Mouse (Mus musculus): ENCODE data around the gene Ccnc.

Ccnc gene

GRCm38 (mm10) chr4:21727615-21728165 is at the start of gene Ccnc:
Gene Ccnc, plus strand, starts transcription at chr4:21727701.
- peak; percentile 90 for DNase-seq

DNA sequence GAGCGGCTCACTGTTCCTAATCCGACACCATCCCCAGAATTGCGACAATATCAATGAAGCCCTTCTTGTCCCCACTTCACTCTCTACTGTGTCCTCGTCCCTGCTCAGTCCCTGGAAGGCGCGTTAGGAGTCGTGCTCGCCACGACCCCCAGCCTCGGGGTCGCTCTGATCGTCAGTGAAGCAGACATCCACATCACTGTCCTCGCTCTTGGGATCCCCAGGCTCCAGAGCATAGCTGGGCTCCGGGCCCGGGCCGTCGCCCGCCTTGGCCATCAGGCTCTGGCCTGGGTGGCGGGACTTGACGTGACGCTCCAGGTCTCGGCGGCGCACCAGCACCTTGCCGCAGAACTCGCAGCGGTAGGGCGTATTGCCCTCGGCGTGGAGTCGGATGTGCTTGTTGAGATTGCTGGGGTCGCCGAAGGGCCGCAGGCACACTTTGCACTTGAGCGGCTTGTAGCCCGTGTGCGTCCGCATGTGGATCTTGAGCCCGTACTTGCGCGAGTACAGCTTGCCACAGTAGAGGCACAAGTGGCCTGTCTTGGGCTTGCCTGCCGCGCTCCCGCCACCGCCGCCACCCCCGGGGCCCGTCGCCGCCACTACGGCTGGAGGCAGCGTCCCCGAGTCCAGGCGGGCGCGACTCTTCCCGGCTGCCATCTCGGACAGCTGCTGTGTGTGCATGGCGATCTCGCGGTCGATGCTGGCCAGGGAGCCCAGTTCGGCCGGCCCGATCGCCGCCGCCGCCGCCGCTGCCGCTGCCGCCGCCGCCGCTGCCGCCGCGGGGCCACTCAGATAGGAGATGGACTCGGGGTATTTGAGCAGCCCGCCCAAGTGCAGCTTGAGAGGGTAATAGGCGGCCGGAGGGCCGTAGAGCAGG is 49.2 kb upstream of the Ccnc start:
- DNase-seq = no peak

DNA sequence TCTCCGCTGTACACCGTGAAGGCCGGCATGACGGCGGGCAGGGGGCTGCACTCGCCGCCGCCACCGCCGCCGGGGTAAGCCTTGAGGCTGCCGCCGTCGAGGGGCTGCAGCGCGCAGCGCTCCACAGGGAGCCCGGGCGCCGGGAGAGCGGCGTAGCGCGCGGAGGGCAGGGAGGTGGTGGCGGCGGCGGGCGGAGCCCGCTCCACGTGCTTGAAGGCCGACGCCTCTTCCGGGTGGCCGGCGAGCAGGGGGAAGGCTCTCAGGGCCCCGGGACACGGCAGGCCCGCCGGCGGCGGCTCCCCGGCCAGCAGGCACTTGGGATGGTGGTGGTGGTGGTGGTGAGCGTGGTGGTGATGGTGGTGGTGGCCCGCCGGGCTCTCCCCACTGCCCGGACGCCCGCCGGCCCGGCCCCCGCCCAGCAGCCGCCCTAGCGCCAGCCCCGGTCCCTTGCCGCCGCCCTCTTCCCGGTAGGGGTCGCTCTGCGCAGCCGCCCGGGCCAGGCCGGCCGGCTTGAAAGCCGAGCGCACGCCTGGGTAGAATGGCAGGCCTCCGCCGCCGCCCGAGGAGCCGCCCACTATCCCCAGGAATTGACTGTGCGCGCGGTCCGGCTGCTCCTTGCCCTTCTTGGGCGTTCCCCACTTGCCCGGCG is 48.4 kb upstream of the Ccnc start:
- DNase-seq = no peak

DNA sequence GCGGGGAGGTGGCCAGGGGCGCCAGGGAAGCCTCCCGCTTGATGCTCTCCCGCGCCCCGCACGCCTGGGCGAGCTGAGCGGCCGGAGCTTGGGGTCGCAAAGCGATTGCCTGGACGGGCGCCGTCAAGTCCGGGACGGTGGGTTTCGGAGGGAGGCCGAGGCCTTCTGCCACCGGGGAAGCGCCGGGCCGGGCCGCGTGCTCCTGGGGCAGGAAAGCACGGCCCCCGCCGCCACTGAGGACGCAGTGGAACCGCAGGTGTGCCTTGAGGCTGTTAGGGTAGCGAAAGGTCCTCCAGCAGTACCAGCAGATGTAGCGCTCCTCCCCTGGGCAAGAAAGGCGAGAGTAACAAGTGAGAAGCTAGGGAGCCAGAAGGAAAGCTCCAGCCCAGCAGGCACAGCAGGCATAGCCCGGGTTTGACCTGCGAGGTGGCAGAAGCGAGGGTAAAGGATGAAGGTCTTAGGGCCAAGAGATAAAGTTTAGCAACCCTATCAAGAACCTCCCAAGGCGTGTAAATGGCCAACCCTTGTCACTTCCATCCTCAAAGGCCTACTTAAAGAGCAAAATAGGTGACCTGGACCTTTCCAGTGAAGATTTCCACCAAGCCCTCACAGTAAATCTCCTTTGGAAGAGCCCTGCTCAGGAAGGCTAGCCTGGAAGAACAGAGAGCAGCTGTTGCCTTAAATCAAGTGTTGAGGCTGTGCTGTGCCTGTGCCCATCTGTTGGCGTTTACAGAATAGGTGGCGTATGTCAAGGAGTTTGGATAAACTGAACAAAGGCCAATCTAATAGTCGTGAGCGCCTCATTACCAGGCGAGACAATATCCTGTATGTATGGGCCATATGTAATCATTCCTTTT is 47.6 kb upstream of the Ccnc start:
- DNase-seq = no peak

GRCm38 (mm10) chr4:21680971-21681370 is 46.5 kb upstream of the Ccnc start:
- DNase-seq = no peak

DNA sequence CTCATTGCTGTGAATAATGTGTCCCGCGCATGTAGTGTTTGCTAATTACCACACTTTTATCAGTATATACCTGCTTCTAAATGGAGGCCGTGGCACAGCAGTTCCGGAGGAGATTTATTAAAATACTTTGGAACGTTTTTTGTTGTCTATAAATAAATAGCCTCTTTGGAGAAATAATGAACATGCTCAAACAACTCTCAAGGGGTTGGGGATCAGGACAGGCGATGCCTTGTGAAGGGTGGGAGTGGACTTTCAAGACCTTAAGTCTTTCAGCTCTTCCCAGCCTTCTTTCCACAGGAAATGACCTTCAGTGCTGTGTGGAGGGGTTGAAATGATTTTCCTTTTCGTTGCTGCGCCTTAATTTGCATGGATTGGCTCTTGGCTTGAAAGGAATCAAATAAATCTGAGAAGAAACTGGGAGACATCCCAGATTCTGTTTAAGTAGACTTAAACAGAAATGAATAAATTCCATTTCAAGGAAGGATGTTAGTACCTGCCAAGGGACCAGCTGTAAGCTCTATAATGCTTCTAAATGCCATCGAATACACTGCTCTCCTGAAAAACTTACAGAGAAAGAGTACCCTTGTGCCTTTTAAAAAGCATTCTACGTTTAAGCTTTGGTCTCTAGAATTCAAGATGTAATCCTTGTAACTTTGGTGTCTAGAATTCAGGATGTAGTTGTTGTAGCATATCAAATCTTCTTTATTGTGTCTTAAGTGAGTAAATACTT is 44.9 kb upstream of the Ccnc start:
- DNase-seq = no peak

- no peak for DNase-seq
Measured at GRCm38 (mm10) chr4:21684341-21684970, 43.0 kb upstream of the Ccnc start.

DNA sequence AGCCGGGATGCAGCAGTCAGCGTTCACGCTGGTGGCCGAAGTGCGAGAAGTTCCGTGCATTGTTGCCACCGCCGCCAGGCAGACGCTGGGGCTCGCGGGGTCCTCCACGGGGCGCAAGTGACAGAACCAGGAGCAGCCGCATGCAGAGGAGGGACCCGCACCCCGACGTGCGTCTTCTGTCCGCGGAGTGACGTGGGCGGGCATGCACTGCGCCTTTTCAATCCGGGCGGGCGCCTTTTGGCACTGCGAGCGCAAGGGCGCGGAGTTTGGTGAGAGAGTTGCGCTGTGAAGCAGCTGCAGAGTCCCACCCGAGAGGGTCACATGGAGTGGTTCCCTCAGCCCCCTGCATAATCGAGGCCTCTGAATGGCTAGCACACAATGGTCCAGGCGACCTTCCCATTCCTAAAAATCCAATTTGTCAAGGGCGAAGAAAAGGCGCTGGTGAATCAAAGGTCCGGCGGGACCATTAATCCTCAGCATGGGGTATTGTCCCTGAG is 41.9 kb upstream of the Ccnc start, which contains the start of gene Prdm13:
TSS of gene Prdm13 (minus strand) at position 369 of the 497 bp plus-strand sequence.
- no peak for DNase-seq

DNA sequence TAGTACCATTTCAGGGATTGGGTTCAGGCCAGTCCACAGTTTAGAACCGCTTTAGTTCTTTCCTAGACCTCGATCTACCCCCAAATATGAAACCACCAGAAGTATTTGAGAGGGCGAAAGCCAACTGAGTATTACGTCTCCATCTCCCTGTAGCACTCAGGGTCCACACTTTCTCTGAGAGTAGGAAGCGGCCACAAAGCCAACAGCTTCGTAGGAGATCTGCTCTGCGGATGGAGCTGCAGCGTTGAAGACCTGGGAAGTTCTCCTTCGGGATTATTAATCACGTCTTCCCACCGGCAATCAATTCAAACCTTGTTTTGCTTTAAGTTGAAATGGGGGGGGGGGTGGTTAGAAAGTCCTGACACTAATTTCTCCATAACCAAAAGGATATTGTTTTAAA is 41.1 kb upstream of the Ccnc start:
- DNase-seq = no peak

- DNase-seq = no peak
Measured at GRCm38 (mm10) chr4:21686934-21687333, 40.6 kb upstream of the Ccnc start.

GRCm38 (mm10) chr4:21687783-21688702 is 39.5 kb upstream of the Ccnc start:
- DNase-seq = no peak

- DNase-seq = no peak
Measured at GRCm38 (mm10) chr4:21688703-21689200, 38.7 kb upstream of the Ccnc start.

- DNase-seq = no peak
Measured at GRCm38 (mm10) chr4:21689492-21689941, 38.0 kb upstream of the Ccnc start.

- no peak for DNase-seq
Measured at GRCm38 (mm10) chr4:21690221-21690620, 37.3 kb upstream of the Ccnc start.

GRCm38 (mm10) chr4:21695638-21696254 is 31.8 kb upstream of the Ccnc start:
- DNase-seq = peak; percentile 35

DNA sequence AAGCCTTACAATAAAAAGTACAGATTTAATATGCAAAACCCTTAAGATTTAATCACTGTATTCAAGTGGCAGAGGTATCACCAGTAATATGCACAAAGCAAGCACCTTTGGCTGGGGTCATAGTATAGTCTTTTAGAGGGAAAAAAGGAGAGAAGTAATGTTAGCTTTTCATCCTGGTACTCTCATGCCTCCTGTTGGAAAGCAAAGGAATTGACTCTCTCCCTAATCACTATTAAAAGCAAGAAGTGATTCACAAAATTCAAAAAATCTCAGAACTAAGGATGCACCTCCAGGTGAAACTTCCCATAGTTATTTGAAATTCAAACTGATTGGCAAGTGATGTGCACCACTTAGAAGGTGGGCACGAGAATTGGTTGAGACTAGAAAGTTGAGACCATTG is 22.5 kb upstream of the Ccnc start:
- no peak for DNase-seq

DNA sequence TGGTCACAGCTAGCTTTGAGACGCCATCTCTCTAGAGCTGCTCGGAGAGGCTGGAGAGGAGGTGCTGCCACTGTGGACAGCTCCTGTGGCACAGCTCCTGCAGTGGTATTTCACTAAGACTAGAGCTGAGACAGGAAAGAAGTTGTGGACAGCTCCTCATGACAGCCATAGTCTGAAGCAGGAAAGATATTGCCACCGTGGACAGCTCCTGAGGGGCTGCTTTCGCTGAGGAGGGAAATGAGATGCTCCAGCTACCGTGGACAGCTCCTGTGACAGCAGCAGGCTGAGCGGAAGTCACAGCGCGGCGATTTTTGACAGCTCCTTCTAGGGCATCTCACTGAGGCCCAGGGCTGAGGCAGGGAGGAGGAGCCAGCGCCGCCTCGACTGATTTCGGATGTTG is 15.4 kb upstream of the Ccnc start:
- no peak for DNase-seq

- no peak for DNase-seq
Measured at GRCm38 (mm10) chr4:21722752-21723334, 4.7 kb upstream of the Ccnc start.

DNA sequence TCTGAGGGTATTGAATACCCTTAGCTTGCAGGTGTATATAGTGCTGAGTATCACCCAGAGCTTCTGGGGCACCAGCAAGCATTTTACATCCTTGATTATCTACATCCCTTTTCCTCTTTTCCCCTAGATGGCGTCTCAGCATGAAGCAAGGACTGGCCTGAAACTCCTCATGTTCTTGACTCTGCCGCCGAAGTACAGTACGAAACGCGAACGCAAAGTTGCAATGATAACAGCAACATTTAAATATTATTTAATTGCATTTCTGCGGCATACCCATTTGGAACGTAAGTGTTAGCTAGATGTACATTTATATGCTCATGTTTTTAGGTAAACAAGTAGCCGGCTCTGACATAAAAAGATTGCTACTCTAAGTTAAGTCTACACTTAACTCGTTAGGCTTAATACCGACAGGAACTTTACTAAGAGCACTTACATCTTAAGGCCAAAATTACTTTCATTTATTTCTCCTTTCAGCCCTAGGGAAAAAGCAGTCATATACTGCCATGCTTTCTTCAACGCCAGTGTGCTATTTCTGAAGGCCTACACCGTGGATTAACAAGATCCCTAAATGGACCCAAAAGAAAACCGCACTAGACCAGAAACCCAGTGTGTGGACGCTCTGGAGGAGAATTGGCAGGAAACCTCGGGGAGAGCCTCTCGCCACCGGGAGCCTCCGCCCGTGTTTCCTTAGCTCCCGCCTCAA is 438 bp upstream of the Ccnc start:
- peak; percentile 47 for DNase-seq

Data from cerebellum, adult 8-10 months (tissue).